ENCODE assay signal across 8 mouse cellular contexts in the genomic region with DNA sequence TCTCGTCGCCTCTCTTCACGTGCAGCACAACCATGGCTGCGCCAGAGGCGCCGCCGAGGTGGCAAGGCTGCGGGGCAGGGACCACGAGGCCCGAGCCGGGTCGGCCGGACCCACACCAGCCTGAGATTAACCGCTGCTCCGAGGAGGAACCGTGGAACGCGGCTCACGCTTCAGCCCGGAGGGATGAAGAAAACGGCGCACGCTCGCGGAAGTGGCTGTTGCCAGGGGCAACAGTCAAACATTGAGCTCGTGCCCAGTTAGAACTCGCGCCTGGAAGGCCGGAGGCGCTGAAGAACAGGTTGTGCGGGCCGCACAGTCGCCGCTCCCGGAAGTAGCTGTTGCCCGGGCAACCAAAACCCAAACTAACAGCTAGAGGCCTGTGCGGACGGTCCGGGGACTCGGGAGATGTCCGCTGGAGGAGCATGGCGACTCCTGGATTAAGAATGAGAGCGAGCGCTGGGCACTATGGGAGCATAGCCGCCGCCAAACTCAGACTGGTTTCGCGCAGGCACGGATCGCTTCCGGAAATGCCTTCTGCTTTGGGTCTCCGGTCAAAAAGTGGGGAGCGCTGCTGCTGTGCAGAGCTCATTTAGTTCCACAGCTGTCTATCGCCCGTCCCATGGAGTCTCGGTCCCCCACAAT. TPM values are rescaled to one million over a fixed set of nuclear protein-coding genes. Genes with fewer than 3 reads are reported as not detected.
DNase-seq lines count a peak whose midpoint lies in the region; ATAC-seq lines count a peak whose summit lies in the region.

A gene (minus strand): TSS at position 428 of the 642 bp plus-strand sequence.

- WGBS in hindbrain, embryonic 16.5 days = under 1% methylated on average over 56 of the region's 56 CpGs
- under 1% methylated on average over 56 of the region's 56 CpGs for WGBS in macrophage (ENCODE audit: missing documents)

- H3K79me2 ChIP-seq in macrophage (ENCODE audit: inconsistent target) = no peaks in the 10 kb centered on the region

- peaks cover 12% of the 10 kb centered on the region for H3K36me3 ChIP-seq in hindbrain, embryonic 16.5 days (ENCODE audit: control insufficient read depth, insufficient read depth, low read length)
- peaks cover 28% of the 10 kb centered on the region for H3K36me3 ChIP-seq in macrophage (ENCODE audit: inconsistent target)

- peak; percentile 98 for ATAC-seq in hindbrain, embryonic 16.5 days

- peak; percentile 92 for DNase-seq in WW6 (ENCODE audit: low read depth, low spot score)
- peak; percentile 77 to 92 for DNase-seq in cerebellum, postnatal 4 days (ENCODE audit: low spot score in 2 of 2)
- peak; percentile 94 for DNase-seq in gastrocnemius, adult 18-20 months (ENCODE audit: low spot score)
- peak; percentile 90 to 94 for DNase-seq in left cerebral cortex, adult 18-20 months (ENCODE audit: low spot score in 2 of 2)
- peak; percentile 94 for DNase-seq in right cerebral cortex, adult 18-20 months
- DNase-seq in urinary bladder, postnatal 10 days (ENCODE audit: low spot score) = peak; percentile 69

- peak within 1 kb of the TSS; percentile 85 for H3K9ac ChIP-seq in hindbrain, embryonic 16.5 days (ENCODE audit: low read depth, low read length)

- no peaks in the 10 kb centered on the region for H3K9me3 ChIP-seq in hindbrain, embryonic 16.5 days (ENCODE audit: control insufficient read depth, low read length)

- H3K4me1 ChIP-seq in hindbrain, embryonic 16.5 days (ENCODE audit: control insufficient read depth, insufficient read depth, low read depth, low read length) = peaks cover 6% of the 10 kb centered on the region

- peak within 1 kb of the TSS; percentile 93 for H3K27ac ChIP-seq in hindbrain, embryonic 16.5 days (ENCODE audit: low read depth, low read length)
- peak within 1 kb of the TSS; percentile 13; the same call in 1 of the 2 replicates for H3K27ac ChIP-seq in macrophage

- peak within 1 kb of the TSS; percentile 73 for H3K4me2 ChIP-seq in hindbrain, embryonic 16.5 days (ENCODE audit: low read length)

- H3K4me3 ChIP-seq in hindbrain, embryonic 16.5 days (ENCODE audit: low read length) = peak within 1 kb of the TSS; percentile 90
- H3K4me3 ChIP-seq in macrophage (ENCODE audit: inconsistent target) = peak within 1 kb of the TSS; percentile 71

- H3K27me3 ChIP-seq in hindbrain, embryonic 16.5 days (replicated peaks; ENCODE audit: control insufficient read depth, insufficient read depth, low read length) = no peaks in the 10 kb centered on the region

RNA-seq across cellular contexts. Expression of the gene that starts here (rescaled TPM):
- total RNA-seq in gastrocnemius, adult 18-20 months (2021) = 10 to 100 TPM; 34.0 to 37.1 TPM
- 54.4 and 61.1 TPM in 2 replicates for polyA plus RNA-seq in hindbrain, embryonic 16.5 days (2015; fragmentation: Nextera tagmentation; extraction: Ambion mirVana)
- 10 to 100 TPM; 39.8 to 48.0 TPM for total RNA-seq in left cerebral cortex, adult 18-20 months (2021)
- 1 to 10 TPM in 23 of 26 experiments, under 1 TPM in 1, not detected in 2; 0.88 to 6.3 (median 3.4) TPM for total RNA-seq in macrophage (2018; cell fraction: chromatin; rRNA removed)
- 10 to 100 TPM in 1 of 26 experiments, 1 to 10 TPM in 25; 2.6 to 10.8 (median 6.7) TPM for total RNA-seq in macrophage (2018; cell fraction: cytosol; rRNA removed)
- total RNA-seq in macrophage (2018; cell fraction: nucleus; rRNA removed) = 10 to 100 TPM in 1 of 26 experiments, 1 to 10 TPM in 25; 1.3 to 12.0 (median 3.4) TPM
- 4.4 to 21.5 TPM (median 8.0 TPM) in 3 replicates for polyA plus RNA-seq in macrophage (2018)

Comparison
In these comparisons a context has a peak if more than half of its experiments do, and no peak if none do; other contexts are left out.
1. Peak in every context shown above with its lines: DNase-seq, ATAC-seq, H3K4me3 ChIP-seq and H3K27ac ChIP-seq.